Mouse (Mus musculus): ENCODE results near the gene Cd160. TPM values are rescaled to one million over a fixed set of nuclear protein-coding genes. Genes with fewer than 3 reads are reported as not detected.

Cd160 gene
- total RNA-seq (2021): not detected
- long read RNA-seq, experiment 1: 0 reads
- long read RNA-seq, experiment 2: 0 reads

DNA sequence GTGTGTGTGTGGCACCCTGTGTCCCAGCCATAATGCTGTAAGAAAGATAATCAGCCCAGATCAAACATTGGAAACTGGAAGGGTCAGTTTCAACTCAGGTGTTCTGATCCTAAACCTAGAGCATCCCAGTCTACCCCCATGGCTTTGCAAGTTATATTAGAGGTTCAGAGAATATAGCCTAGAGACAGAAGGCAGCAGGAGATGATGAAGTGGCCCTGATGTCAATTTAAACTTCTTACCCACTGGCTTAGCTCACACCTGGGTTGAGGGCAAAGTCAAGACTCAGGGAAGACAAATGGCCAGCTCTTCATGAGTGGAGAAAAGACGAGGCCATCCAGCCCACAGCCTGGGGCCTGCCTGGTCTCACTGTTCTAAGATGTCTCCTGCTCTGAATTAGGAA is at the start of gene Cd160, which contains the start of gene Pdzk1:
TSS of gene Cd160 (minus strand) at position 368 of the 400 bp plus-strand sequence.
TSS of gene Pdzk1 (plus strand) at position 301 of the 400 bp plus-strand sequence.
- no peak for DNase-seq

DNA sequence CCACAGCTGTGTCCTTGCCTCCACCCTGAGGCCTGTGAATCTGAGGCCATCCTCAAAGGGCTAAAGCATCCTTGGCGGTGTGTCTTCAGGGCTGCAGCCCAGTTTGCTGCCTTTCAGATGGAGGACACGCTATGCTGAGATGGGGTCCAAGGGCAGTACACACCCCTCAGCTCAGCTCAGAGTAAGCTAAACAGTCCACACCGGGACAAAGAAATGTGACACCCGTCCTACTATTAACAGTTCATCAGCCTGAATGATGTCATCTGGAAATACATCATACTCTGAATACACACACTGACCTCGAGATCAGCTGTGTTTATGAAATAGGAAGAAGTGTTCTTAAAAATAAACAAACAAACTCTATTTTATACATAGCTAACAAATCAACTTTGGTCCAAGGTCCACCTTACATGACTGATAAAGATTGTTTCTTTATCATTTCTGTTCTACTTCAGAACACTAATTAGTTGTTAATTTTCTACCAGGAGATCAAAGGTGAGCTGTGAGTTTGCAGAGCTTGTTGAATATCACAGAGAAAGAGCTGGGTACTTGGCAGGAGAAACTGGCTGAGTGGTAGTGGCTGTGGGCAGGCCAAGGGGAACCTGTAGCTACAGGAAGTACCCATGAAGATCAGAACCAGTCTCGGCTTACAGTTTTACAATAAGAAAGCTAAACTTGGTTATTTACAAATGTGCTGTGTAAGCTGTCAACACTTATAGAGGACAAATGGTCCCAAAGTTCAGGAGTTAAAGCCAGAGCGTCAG is 45.8 kb upstream of the Cd160 start:
- DNase-seq: no peak

DNA sequence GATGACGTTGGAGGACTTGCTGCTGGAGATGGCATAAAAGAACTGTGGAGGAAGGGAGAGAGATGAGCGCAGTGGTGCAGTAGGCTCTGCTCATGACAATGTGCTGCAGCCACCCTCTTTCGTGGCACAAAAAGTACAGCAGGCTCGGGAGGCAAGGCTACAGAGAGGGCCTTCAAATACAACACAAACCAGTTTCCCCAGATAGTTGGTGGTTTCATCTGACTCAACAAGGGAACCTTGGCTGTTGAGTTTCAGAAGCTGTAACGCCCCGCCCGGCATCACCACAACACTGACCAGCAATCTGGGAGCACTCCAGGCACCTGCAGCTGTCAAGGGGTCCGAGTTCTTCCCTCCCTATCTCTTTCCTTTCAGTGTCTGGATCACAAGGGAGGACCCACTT is 43.4 kb upstream of the Cd160 start:
- no peak for DNase-seq

DNA sequence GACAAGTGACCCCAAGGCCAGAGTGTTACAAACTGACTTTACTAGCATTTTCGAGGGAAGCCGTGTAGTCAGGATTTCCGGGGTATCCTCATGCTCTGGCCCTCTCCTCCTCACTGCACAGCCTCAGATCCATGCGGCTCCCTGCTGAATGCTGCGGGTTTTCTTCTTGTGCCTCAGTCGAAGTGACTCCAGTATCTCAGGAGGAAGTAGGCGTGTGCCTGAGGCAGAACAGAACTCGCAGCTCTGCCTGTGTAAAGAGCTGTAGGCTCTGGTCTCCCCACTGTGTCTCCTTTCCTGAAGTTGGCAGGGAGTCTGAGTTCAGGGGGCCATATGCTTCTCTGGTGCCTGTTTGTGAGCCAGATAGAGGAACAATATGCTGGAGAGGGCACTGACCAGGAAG is 41.9 kb upstream of the Cd160 start:
- DNase-seq: no peak

DNA sequence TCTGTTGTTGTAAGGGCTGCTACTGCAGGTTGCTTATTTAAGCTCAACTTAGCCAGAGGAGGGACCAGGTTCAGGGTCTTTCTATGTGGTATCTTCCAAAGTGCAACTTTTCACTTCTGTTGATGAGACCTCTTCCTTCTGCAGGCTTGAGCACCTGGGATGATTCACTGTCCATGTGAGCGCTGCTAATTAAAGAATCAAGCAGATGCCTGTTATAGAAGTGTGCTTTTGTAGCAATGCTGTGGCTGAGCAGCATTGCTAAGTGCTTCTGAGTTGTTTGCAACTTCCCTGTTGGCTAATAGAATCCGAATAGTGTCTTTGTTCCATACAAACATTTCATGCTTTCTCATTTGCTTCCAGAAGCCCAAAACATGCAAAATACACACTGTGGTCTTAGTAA is 41.1 kb upstream of the Cd160 start:
- DNase-seq: no peak

DNA sequence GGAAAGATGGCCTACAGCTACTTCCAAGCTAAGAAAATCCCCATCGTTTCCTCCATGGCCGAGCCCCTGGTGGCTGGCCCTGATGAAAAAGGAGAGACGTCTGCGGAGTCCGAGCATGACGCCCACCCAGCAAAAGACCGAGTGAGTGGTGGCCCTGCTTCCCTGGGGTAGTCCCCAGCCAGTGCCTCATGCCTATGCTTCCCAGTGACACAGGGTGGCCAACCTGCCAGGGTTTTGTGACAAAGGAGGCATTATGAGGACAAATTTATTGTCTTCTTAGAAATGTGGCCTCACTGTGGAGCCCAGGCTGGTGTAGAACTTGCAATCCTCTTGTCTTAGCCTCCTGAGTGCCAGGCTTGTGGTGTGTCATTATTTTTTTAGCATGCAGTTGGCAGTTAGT is 39.9 kb upstream of the Cd160 start:
- DNase-seq: no peak

DNA sequence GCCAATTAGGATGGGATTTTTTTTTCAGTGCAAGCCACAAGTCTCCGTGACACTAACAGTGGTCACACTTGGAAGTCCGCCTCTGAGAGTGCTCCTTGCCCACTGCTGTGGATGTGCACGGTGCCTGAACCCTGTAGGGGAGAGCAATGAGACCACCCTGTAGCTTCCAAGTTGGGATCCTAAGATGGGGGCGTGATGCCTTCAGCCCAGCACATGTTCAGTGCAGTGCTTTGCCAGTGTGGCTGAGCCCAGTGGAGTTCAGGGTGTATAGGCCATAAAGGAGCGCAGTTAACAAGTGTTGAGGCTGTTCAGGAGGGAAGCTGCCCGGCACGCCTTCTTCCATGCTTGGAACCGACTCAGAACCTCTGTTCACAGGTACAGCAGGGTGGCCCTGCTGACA is 39.4 kb upstream of the Cd160 start:
- DNase-seq: no peak

DNA sequence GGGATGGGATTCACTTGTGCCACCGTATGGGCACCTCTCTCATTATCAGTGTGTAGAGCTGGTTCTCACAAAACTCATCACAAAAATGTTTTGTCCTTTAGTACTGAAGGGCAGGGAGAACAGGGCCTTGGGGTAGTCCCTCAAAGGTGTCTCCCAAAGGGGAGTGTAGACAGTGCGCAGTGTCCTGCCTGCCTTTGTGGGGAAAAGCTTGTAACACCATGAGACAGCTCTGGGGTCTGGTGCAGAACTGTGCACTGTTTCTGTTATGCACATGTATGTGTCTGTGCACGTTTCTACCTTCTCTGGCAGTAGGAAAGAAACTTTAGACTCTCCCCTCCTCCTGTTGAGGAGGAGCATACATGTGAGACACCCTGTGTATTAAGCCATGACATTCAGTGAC is 38.7 kb upstream of the Cd160 start:
- no peak for DNase-seq

DNA sequence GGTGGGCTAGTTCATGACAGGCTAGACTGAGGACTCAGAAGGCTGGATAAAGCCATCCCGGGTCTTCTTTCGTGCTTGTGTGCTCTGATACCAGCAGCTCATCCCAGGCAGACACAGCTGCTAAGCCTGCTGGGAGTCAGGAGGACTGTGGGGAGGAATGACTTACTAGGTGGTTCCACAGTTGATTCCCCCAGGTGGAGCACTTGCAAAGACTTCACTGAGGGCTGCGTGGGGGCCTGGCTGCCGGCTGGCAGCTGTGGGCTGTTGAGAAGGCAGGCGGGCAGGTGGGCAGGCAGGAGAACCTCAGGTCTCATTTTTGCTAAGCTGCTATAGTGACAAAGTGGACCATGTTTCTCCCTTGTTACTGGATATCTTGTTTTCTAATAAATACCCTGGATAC is 31.3 kb upstream of the Cd160 start:
- peak; percentile 1 for DNase-seq

DNA sequence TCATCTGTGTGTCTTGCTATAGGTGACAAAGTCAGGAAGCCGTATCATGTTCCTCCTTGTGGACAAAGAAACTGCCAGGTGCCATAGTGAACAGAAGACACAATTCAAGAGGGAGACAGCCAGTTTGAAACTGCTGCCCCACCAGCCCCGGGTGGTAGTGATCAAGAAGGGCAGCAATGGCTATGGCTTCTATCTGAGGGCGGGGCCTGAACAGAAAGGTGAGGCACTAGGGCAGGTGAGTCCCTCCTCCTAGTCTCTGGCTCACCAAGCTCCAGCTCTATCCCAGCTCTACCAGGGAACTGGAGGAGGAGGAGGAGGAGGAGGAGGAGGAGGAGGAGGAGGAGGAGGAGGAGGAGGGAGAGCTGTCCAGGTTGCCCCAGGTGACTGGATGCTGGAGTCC is 26.7 kb upstream of the Cd160 start:
- peak; percentile 1 for DNase-seq

DNA sequence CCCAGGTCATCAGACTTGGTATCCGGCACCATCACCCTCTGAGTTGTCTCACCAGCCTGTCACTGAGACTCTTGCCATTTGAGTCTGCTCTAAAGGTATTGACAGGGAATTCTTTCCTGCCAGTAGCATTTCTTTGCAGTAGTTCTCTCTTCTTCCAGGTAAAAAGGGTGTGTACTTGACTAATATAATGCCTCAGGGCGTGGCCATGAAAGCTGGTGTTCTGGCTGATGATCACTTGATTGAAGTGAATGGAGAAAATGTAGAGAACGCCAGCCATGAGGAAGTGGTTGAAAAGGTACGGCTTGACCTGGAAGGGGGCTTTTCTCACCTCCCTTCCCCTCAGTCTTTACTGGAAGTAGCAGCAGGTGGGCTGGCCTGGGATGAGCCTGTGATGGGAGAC is 25.2 kb upstream of the Cd160 start:
- no peak for DNase-seq

DNA sequence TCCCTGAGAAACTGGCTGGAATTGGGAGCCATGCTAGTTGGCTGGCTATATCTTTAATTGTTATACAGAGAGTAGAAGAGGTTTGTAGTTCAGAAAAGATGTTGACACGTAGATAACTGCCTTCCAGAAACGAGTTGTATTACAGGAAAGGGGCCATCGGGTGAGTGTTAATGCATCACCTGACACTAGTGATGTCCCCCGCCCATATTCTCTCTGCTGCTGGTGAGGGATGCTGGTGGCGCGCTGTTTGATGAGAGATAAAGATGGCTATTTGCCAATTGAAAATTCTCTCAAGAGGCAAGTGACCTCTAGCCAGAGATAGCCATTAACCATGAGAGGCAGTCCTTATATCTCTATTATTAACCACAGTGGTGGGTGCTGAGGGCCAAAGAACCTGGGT is 23.4 kb upstream of the Cd160 start:
- no peak for DNase-seq

DNA sequence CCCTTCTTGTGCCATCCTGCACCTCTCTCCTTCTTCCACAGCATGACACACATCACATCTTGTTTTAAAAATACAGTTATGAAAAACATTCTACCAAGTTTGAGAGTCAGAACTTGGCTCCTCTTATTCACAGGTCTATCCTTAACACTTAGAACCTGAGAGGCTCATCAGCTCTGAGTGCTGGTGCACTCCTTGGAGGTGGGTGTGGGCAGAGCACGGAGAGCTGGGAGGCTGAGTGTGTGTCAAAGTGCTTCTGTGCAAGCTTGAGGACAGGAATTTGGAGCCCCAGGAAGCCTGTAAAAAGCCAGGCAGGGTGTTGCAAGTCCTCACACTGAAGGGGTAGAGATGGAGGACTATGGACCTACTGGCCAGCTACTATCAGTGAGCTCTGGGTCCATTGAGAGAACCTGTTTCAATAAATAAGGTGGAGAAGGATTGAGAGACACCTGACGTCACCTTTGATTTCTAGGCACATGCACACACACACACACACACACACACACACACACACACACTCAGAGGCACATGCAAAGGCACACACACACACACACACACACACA is 20.1 kb upstream of the Cd160 start:
- no peak for DNase-seq

DNA sequence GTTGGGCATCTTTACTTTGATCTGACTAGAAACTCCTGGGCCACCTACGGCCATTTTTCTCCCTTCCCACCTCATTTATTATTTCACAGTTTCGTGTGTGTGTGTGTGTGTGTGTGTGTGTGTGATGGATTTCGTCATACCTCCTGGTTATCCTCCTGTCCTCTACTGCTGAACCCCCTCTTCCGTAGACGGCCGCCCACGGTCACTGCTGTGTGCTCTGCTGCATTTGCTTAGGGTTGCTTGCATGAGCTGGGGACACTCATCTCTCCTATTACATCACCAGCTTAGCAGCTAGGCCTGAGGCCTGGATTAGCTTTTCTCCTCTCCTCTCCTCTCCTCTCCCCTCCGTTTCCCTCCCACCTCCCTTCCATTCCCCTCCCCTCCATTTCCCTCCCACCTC is 19.3 kb upstream of the Cd160 start:
- DNase-seq: no peak

DNA sequence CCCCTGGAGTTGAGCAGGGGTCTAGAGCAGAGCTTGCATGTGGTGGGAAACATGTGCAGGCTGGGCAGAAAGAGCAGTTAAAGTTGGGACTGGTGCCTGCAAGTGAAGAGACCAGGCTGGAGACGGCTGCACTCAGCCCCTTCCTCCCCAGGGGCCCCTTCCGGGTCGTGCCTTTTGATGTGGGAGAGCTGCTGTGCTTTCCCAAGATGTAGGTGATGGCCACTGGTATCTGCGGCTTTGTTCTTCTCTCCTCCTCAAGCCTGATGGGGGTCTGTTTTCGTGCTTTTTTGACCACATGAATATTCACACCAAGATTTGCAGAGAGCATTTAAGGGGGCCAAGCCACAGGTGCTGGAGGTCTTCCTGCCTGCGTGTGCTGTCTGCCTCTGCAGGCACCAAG is 18.5 kb upstream of the Cd160 start:
- no peak for DNase-seq

DNA sequence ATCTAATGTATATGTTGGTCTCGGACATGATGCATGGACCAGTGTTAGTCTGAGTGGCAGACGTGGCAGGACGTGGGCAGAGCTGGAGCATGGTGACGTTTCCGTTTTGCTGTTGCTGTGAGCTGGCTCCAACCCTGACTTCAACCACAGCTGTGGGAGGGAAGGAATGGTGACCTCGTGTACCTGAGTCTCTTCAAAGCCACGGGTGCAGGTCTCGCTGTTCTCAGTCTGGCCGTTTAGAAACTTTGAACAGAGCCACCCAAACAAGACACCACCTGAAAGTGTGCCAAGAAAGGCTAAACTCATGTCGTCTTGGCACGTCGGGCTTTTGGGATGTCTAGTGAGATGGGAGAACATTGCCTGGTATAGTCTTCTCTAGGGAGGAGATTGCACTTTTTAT is 17.8 kb upstream of the Cd160 start:
- DNase-seq: peak; percentile 1

DNA sequence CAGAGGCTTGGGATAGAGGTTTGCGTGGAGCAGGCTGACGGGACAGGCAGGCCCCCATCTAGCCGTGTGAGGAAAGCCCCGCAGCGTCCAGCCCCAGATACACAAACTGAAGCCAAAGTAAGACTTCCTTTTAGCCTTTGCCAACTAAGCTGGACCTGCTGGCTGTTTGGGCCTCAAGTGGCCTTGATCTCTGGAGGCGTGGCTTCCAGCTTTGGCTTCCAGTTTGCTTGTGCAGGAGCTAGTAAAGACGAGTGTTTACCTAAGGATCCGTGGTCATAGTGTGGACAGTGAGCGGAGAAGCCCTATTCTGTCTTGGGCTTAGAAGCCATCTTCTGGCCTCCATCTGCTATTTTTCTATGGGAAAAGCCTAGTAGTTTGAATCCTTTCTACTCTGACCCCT is 16.7 kb upstream of the Cd160 start:
- DNase-seq: peak; percentile 1

DNA sequence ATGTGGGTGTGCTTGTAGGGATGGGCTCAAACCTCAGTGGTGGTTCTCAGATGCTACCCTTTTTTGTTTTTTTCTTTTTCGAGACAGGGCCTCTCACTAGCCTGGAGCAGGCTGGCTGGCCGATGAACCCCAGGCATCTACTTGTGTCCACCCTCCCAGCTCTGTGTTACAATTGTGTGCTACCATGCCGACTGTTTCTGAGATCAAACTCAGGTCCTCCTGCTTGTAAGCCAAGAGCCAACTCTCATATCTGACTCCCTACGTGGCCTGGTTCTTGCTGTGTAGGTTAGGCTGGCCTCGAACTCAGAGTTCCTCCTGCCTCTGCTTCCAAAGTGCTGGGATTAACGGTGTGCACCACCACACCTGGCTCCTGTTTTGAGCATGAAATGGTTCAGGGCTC is 16.0 kb upstream of the Cd160 start:
- DNase-seq: peak; percentile 1

DNA sequence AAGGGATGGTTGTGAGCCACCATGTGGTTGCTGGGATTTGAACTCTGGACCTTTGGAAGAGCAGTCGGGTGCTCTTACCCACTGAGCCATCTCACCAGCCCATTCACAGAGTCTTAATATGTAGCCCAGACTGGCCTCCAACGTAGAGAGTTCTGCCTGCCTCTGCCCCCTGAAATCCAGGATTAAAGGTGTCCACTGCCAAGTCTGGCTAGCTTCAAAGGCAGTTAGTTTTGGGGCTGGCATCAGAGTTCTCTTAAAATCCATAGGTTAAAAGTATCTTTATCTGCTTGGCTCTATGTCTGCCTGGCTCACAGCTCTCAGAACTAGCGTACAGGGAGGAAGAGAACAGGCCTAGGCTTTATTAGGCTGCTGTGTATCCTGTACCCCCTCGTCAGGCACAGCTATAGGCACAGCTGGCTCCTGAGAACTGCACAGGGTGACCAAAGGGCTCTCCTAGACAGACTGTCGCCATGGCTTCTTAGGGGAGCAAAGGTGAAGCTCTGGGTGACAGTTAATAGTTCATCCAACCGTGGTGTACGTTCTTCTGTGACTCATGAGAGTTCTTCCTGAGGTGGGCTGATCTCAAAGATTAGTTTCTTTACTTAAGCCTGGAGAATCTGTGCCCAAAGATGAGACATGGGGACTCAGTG is 10.0 kb upstream of the Cd160 start:
- no peak for DNase-seq

DNA sequence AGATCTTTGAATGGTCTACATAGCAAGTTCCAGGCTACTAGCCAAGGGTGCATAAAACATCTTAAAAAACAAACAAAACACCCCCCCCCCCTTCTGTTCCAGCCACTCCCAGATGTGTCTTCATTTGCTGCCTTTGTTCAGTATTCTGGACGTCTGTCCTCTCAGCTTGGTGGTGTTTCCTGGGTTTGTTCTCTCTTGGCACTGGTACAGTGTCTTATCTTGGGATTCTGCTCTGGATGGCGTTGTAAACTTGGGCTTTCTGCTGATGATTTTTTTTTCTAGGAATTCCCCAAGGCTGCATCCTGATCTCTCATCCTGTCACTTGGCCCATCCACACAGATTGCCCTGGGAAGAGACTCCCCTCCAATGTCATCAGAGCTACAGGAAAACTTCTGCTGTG is 7.3 kb upstream of the Cd160 start:
- no peak for DNase-seq

DNA sequence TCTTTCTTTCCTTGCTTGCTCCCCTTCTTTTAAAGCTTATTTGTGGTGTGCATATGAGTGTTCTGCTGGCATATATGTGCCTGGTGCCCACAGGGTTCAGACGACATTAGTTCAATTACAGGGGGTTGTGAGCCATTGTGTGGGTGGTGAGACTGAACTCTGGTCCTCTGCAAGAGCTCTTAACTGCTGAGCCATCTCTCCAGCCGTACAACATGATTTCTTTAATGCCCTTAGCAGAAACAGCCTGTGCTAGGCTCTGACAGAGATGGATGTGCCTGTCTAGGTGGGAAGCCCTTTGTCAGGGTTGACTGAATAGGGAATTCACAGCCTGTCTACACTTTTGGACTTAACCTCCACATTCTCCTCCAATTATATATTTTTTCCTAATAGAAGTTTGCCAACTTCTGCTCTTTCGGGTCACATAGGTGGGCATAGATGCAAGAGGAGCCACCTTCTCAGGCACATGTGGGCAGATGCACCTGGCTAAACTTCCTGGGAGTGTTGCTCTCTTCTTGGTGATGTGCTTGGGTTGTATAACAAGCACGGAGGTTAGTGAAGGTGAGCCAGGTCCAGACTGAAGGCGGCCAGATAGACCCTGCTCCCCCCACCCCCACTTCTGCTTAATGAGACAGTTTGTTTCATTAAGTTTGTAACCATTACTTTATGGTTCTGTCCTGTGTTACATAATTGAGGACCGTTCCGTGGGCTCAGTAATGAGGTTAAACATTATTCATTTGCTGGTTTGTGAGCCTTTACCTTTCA is 5.6 kb upstream of the Cd160 start:
- DNase-seq: no peak

DNA sequence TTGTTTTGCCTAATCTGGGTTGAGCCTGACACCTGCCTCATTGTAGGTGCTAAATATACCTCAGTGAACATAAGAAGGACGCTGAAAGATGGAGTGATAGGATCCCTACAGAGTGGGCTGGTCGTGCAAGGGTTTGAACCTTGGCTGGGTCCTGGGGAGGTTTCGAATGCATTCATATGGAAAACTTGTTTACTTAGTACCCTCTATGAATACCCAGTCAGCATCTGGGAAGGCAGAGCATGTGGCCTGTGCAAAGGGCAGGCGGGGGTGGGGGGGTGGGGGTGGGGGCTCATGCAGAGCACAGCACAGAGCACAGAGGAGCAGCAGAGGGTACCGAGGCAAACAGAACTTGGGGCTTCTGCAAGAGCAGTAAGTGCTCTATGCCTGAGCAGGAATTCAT is 3.8 kb upstream of the Cd160 start:
- no peak for DNase-seq

DNA sequence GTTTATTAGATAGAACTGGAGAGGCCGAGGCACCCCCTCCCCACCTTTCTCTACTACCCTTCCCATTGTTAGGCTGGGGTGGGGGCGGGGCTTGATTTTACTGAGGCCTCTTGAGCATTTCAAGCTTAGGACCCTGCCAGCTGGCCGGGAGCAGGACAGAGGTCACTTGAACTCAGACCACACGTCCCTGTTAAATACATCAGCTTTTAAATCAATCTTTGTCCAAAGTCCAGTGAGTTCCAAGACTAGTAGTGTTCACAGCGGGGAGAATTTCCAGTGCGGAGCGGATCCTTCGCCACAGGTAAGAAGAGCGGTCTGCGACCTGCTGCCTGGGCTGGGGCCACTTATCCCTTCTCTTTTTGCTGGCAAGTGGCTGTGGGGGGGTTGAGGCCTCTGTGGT is 705 bp upstream of the Cd160 start:
- no peak for DNase-seq
